Mouse (Mus musculus) cerebellum, adult (tissue): ENCODE results near the gene Zc3h6.
"Not testable (repeated sequence)": the region's sequence is repeated elsewhere in the genome, so short reads cannot be mapped to it uniquely, and the experiment has no call there.

ENCODE experiments used
- ATAC-seq: cut with Nextera tagmentation; 2 replicates; pipeline ENCODE4 v1.9.2; 2017; ENCODE audit warnings: mild to moderate bottlenecking, moderate library complexity, mixed read lengths; ENCODE audit not compliant: insufficient number of reproducible peaks, low FRiP score, low TSS enrichment

The Zc3h6 gene

DNA sequence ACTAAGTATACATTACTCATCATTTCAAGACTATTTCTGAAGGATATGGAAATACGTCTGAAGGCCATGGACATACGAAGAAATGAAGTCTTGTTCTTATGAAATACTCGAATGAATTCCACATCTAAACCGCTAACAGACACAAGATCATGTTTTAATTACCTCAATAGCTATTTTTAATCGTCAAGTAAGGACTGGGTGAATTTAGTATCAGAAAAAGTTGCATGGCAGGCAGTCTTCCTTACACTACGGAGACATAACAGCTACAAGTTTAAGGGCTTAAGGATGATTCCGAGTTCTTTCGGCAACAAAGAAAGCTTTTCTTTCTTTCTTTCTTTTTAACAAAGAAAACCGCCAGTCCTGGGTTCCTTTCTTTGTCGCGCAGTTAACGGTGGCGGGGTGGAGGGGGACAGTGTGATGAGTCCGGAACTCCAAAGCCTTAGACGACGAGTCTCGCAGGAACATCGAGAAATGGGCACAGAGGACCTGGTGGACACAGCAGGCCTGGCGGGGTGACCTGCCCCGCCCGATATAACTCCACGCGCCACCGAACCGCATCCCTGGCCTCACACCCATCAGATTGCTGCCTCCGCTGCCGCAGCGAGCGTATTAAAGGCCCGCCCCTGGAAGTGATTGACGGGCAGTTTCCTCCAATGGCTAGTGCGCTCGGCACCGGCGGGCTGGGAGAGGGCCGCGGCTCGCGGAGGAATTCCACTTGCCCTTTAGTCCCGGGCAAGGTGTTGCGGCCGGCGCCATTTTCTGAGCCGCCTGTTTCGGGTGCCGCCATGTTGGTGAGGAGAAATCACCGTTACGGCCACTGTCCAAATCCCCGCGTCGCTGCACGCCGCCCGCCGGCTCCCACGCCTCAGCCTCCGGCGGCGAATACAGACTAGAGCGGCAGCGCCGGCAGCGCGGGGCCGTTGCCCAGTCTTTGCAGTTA lies at the start of gene Zc3h6:
Gene Zc3h6 (plus strand): TSS at position 762 of the 940 bp plus-strand sequence.
- peak; percentile 97 for ATAC-seq

DNA sequence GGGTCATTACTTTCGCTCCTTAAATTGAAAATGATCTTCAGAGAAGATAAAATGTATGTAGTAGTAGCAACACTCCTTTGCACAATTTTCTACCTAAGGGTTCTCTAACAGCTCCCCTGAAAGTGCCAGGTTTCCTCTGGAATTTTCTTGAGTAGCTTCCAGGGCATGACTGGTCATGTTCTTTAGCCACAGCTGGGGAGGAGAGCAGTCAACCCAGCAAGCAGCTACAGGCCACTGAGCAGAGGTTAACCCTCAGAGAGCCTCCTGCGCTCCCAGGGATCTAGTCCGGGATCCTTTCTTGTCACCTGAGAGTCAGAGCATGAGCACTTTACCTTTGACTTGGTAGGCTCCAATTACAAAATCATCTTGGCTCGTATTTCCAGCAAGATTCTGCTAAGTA lies 42.4 kb upstream of the Zc3h6 start:
- ATAC-seq = no peak

DNA sequence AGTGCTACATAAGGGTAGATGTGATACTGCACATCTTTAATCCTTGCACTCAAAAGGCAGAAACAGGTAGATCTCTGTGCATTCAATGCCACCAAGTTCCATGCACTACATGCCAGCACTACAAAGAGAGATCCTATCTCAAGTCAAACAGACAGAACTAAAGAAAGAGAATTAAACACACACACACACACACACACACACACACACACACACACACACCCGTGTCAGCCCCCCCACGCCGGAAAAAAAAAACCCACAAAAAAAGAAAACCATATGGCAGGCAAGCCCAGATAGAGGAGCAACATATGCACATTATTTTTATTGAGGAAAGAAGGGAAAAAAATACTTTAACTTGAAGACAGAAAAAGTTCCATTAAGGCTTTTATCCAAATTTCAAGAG lies 38.8 kb upstream of the Zc3h6 start:
- no peak for ATAC-seq

- no peak for ATAC-seq
Measured at GRCm38 (mm10) chr2:128930704-128931103, 36.5 kb upstream of the Zc3h6 start.

- ATAC-seq = no peak
Measured at GRCm38 (mm10) chr2:128936256-128936655, 30.9 kb upstream of the Zc3h6 start.

- ATAC-seq = peak; percentile 95
Measured at GRCm38 (mm10) chr2:128943538-128944528, 23.4 kb upstream of the Zc3h6 start, which contains the start of gene Zc3h8. TSS of gene Zc3h8 (minus strand) at chr2:128944077.

DNA sequence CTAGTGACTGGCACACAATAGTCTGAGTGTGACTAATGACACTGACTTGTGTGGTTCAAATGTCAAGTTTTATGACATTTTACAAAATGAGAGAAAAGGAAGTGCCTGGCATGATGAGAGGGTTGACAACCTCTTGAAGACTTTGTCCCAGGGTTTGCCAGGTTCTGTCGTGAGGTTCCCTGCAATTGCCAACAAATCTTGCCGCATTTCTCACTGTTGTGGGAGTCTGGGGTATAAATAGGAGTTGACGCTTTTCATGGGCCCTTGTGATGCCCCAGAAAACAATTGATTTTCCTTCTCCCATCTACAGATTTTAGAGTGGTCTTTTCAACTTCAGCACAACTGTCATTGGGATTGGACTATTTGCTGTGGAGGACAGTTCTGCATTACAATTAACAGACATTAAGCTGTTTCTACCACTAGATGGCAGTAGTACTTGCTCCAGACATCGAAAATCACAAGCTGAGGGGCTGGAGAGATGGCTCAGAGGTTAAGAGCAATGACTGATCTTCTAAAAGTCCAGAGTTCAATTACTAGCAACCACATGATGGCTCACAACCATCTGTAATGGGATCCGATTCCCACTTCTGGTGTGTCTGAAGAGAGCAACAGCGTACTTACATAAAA lies 19.1 kb upstream of the Zc3h6 start:
- ATAC-seq = peak; percentile 63; the same call in 1 of the 2 replicates

GRCm38 (mm10) chr2:128954186-128954585 lies 13.0 kb upstream of the Zc3h6 start:
- no peak for ATAC-seq

DNA sequence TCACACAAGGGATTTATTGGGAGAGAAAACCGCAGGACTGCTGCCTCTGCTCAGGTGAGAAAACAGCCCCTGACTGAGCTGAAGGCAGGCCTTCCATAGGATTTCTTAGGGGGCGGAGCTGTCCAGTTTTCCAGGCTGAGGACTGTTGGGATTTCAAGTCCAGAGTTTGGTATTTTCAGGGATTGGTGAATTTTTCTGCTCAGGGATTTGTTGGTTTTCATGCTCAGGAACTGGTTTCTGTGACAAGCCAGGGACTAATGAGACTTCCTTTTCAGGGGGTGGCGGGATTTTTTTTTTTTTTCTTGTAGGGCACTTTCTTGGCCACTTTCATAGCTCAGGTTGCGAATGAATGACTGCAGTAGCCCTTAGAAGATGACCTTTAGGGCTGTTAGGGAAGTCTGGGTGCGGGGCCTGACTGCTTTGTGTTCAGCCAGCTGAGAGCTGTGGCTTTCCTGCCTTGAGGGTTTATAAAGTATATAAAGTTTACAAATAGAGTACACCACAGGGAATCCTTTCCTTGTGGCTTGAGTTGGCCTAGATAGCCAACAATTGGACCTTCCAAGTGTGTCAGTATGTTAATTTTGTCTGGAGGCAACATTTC lies 1.6 kb upstream of the Zc3h6 start:
- no peak for ATAC-seq

GRCm38 (mm10) chr2:128966236-128966635 lies 966 bp upstream of the Zc3h6 start:
- no peak for ATAC-seq

GRCm38 (mm10) chr2:128967661-128968441 lies 649 bp downstream of the Zc3h6 start, which contains the start of gene Gm10762:
TSS of gene Gm10762 (minus strand) at chr2:128967725.
- ATAC-seq = peak; percentile 59

- no peak for ATAC-seq
Measured at GRCm38 (mm10) chr2:128968475-128969083, 1.4 kb downstream of the Zc3h6 start.

- no peak for ATAC-seq
Measured at GRCm38 (mm10) chr2:128972301-128972700, 5.1 kb downstream of the Zc3h6 start.

DNA sequence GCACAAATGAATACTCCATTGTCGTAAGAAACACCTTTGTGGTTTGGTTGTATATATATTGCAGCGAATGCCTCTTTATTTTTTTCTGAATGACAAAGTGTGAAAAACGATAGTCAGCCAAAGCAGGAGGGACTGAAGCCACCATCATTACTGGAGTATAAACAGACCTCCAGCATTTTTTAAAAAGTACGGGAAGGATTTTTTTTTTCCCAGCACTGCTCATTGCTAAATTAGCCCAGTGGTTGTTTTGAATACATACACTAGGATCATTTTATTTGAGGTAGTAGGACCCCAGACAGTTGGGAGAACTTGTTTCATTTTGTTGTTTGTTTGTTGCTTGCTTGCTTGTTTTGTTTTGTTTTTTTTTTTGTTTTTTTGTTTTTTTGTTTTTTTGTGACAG lies 8.4 kb downstream of the Zc3h6 start:
- ATAC-seq = no peak

DNA sequence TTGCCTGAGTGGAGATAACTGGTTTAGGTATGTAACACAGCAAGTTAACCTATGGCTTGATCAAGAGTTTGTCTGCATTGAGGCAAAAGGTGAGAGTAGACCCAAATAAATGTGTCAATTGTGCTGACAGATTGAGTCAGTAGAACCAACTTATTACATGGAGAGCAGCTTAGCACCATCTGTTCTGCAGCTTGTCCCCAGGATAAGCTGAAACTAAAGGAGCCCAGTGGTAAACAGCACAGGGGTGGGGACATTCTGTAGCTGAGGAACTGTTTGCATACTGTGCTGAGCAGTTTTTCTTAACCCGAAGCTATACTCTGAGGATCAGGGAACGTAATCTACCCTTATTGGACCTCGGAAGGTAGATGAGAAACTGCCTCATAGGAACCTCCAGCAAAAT lies 17.5 kb downstream of the Zc3h6 start:
- ATAC-seq = no peak; the same call in 1 of the 2 replicates

GRCm38 (mm10) chr2:129004872-129005271 lies 37.7 kb downstream of the Zc3h6 start:
- ATAC-seq = no peak

- no peak for ATAC-seq
Measured at GRCm38 (mm10) chr2:129006194-129006749, 39.1 kb downstream of the Zc3h6 start.

- ATAC-seq = not testable (repeated sequence)
Measured at GRCm38 (mm10) chr2:129008867-129009266, 41.7 kb downstream of the Zc3h6 start.
